Mouse (Mus musculus) kidney, postnatal 0 days (tissue): ENCODE results near the gene Zbtb20. TPM values are rescaled to one million over a fixed set of nuclear protein-coding genes. Genes with fewer than 3 reads are reported as not detected.

ENCODE experiments used
- ATAC-seq: fragments of 200-750 bp; cut with Nextera tagmentation; replicated peaks from 2 replicates; pipeline ENCODE4 v1.8.0; 2017; ENCODE audit warnings: low read depth, moderate number of reproducible peaks, moderate TSS enrichment, moderate library complexity; ENCODE audit not compliant: low FRiP score
- DNase-seq: peaks from one replicate; pipeline ENCODE4 v3.0.0-alpha.2; 2016; ENCODE audit warnings: low spot score
- H3K27ac ChIP-seq: fragments of 300-500 bp; sonication (generic); 2 replicates; pipeline ENCODE4 v1.5.1; 2014; ENCODE audit warnings: mild to moderate bottlenecking
- H3K27me3 ChIP-seq: fragments of 300-500 bp; sonication (generic); 2 replicates; pipeline ENCODE4 v1.6.1; 2014; ENCODE audit warnings: low read length, mixed read lengths; ENCODE audit not compliant: insufficient read depth
- H3K36me3 ChIP-seq: fragments of 300-500 bp; sonication (generic); 2 replicates; pipeline ENCODE4 v1.6.1; 2014; ENCODE audit warnings: low read length, mixed read lengths; ENCODE audit not compliant: insufficient read depth
- H3K4me1 ChIP-seq: fragments of 300-500 bp; sonication (generic); replicated peaks from 2 replicates; pipeline ENCODE4 v1.6.1; 2014; ENCODE audit warnings: antibody characterized with exemption, low read length, mixed read lengths; ENCODE audit not compliant: insufficient read depth
- H3K4me2 ChIP-seq: fragments of 300-500 bp; sonication (generic); 2 replicates; pipeline ENCODE4 v1.6.1; 2014; ENCODE audit warnings: mild to moderate bottlenecking, low read length, moderate library complexity, mixed read lengths
- H3K4me3 ChIP-seq: fragments of 300-500 bp; sonication (generic); replicated peaks from 2 replicates; pipeline ENCODE4 v1.5.1; 2014; ENCODE audit warnings: low read depth, low read length
- H3K9ac ChIP-seq: fragments of 300-500 bp; sonication (generic); 2 replicates; pipeline ENCODE4 v1.6.1; 2014; ENCODE audit warnings: low read depth, low read length
- H3K9me3 ChIP-seq: fragments of 300-500 bp; sonication (generic); replicated peaks from 2 replicates; pipeline ENCODE4 v1.6.1; 2016; ENCODE audit warnings: low read length, inconsistent platforms, mixed read lengths
- CTCF ChIP-seq: IDR thresholded peaks from 2 replicates; pipeline ENCODE4 v1.5.1; 2016; ENCODE audit warnings: antibody characterized with exemption, low read depth, mild to moderate bottlenecking, moderate library complexity
- WGBS: fragments of 180-500 bp; shearing (Covaris S2); extraction: QIAGEN DNeasy Blood & Tissue Kit; methylation state at CpG from one replicate; pipeline ENCODE4 v1.1.7; 2014; 5-methylcytosine and 5-hydroxymethylcytosine counted together
- polyA plus RNA-seq: library from polyadenylated mRNA; unstranded; fragments of >200 nt; fragmentation: Nextera tagmentation; extraction: Ambion mirVana; gene quantifications from 2 replicates; pipeline ENCODE4 v1.2.1, GENCODE M21; 2015

Gene Zbtb20
- polyA plus RNA-seq, 1 experiment from 2014 or later: 36.8 TPM

GRCm38 (mm10) chr16:43620359-43620758, 744.7 kb downstream of the Zbtb20 start:
- Histone ChIP-seq H3K4me3 (no peak overlapping the region), H3K36me3 (0 out of 2 replicates have a peak, but pooled peaks cover 4% of the 10 kb centered on the region), H3K4me1 (peaks cover 10% of the 10 kb centered on the region; the same call in 1 of the 2 replicates), H3K4me2 (no peak overlapping the region), H3K27me3 (no peaks in the 10 kb centered on the region), H3K9me3 (no peaks in the 10 kb centered on the region), H3K9ac (no peak overlapping the region), H3K27ac (no peak overlapping the region)
- no peak for TF ChIP-seq CTCF
- ATAC-seq: no peak; the same call in 1 of the 2 replicates
- peak; percentile 50 for DNase-seq
- 13% methylated on average over 2 of the region's 2 CpGs for WGBS

GRCm38 (mm10) chr16:43623315-43624000, 747.8 kb downstream of the Zbtb20 start:
- H3K27me3 ChIP-seq: no peaks in the 10 kb centered on the region
- peaks cover 4% of the 10 kb centered on the region; the same call in 1 of the 2 replicates for H3K36me3 ChIP-seq
- TF ChIP-seq CTCF: no peak
- no peak overlapping the region for H3K4me3 ChIP-seq
- no peak for DNase-seq
- H3K9ac ChIP-seq: no peak overlapping the region
- H3K4me1 ChIP-seq: no peaks in the 10 kb centered on the region
- WGBS: 88% methylated on average over 5 of the region's 5 CpGs
- H3K27ac ChIP-seq: no peak overlapping the region
- no peaks in the 10 kb centered on the region for H3K9me3 ChIP-seq
- ATAC-seq: no peak
- H3K4me2 ChIP-seq: no peak overlapping the region

- no peak for TF ChIP-seq CTCF
- ATAC-seq: no peak
- Histone ChIP-seq H3K27me3 (no peaks in the 10 kb centered on the region), H3K36me3 (peaks cover 3% of the 10 kb centered on the region; the same call in 1 of the 2 replicates), H3K9me3 (no peaks in the 10 kb centered on the region), H3K4me2 (no peak overlapping the region), H3K4me3 (no peak overlapping the region), H3K27ac (no peak overlapping the region), H3K9ac (no peak overlapping the region), H3K4me1 (no peaks in the 10 kb centered on the region)
- WGBS: 56% methylated on average over 4 of the region's 4 CpGs
- no peak for DNase-seq
These were observed 749.2 kb downstream of the Zbtb20 start for GRCm38 (mm10) chr16:43624876-43625275.

GRCm38 (mm10) chr16:43625289-43625688, 749.6 kb downstream of the Zbtb20 start:
- H3K4me3 ChIP-seq: no peak overlapping the region
- DNase-seq (no peak), ATAC-seq (no peak)
- no peaks in the 10 kb centered on the region for H3K9me3 ChIP-seq
- no peak for TF ChIP-seq CTCF
- H3K27ac ChIP-seq: no peak overlapping the region
- 83% methylated on average over 2 of the region's 2 CpGs for WGBS
- no peak overlapping the region for H3K9ac ChIP-seq
- no peaks in the 10 kb centered on the region for H3K4me1 ChIP-seq
- H3K36me3 ChIP-seq: peaks cover 3% of the 10 kb centered on the region; the same call in 1 of the 2 replicates
- no peaks in the 10 kb centered on the region for H3K27me3 ChIP-seq
- H3K4me2 ChIP-seq: no peak overlapping the region

- Histone ChIP-seq H3K4me2 (no peak overlapping the region), H3K27me3 (no peaks in the 10 kb centered on the region), H3K36me3 (peaks cover 3% of the 10 kb centered on the region; the same call in 1 of the 2 replicates), H3K9me3 (no peaks in the 10 kb centered on the region), H3K4me3 (no peak overlapping the region), H3K9ac (no peak overlapping the region), H3K27ac (no peak overlapping the region), H3K4me1 (no peaks in the 10 kb centered on the region)
- no peak for ATAC-seq
- DNase-seq: no peak
- WGBS: 94% methylated on average over 5 of the region's 5 CpGs
- no peak for TF ChIP-seq CTCF
These were observed 750.3 kb downstream of the Zbtb20 start for GRCm38 (mm10) chr16:43625956-43626355.

GRCm38 (mm10) chr16:43628662-43629061, 753.0 kb downstream of the Zbtb20 start:
- Histone ChIP-seq H3K9me3 (no peaks in the 10 kb centered on the region), H3K4me2 (no peak overlapping the region), H3K36me3 (peaks cover 3% of the 10 kb centered on the region; the same call in 1 of the 2 replicates), H3K27me3 (no peaks in the 10 kb centered on the region), H3K27ac (no peak overlapping the region), H3K9ac (no peak overlapping the region), H3K4me3 (no peak overlapping the region), H3K4me1 (no peaks in the 10 kb centered on the region)
- WGBS: 83% methylated on average over 5 of the region's 5 CpGs
- no peak for TF ChIP-seq CTCF
- ATAC-seq (no peak), DNase-seq (no peak)
